Mouse (Mus musculus): ENCODE measurements around the gene Tpbgl.

DNA sequence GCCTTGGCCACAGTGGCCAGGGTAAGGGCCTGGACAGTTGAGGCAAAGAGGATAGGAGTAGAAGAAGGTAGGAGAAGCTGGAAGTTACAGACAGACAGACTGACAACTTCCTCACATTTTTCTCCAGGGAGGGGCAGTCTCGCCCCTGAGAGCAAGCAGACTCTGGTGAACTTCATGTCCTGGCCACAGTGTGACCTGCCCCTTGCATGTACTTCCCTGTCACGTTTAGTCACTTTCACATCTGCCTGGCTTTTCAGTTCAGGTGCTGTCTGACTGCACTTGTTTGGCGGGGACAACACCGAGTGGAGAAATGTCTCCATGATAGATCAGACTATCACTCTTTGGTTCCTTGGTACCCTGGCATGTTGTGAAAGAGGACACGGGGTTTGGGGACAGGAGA lies 47.3 kb upstream of the Tpbgl start:
- no peak for TF ChIP-seq CTCF (IDR thresholded peaks at IDR 0.05; ENCODE audit: borderline replicate concordance, insufficient read depth, low read length)
- TF ChIP-seq POLR2A (IDR thresholded peaks at IDR 0.05; ENCODE audit: low read depth, low read length): no peak
